Comparison of ENCODE assay signal across 16 mouse cellular contexts in the genomic region with DNA sequence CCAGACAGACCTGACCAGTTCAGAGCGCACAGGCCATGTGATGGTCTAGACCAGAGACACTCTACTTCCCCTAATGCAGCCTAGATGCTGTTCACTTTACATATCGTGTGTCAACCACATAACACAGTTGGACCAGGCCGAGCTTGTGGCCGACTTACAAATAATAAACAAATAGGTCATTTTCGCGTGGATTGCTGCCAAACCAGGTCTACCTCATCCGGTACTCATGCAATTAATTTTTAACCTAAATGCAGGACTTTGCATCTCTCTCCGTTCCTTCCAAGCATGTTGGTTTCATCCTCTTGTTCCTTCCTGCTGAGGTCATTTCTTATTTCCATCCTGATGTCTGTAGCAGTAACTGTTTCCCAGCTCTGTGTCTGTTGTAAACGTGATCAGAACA. TPM values are rescaled to one million over a fixed set of nuclear protein-coding genes. Genes with fewer than 3 reads are reported as not detected.
"Had no signal": no experiment of that assay in that cellular context is flagged by ENCODE, and none has a peak within 500 bp of the region (broad histone marks: within the 10 kb centered on the region; RNA-seq: fewer than 3 reads in every experiment).

No protein-coding gene starts in this region.

- H3K36me3 ChIP-seq: hindbrain, embryonic 12.5 days; limb, embryonic 12.5 days; liver, embryonic 15.5 days; midbrain, embryonic 15.5 days; neural tube, embryonic 13.5 days had no signal

- H3K27ac ChIP-seq: hindbrain, embryonic 12.5 days; limb, embryonic 12.5 days; liver, embryonic 15.5 days; midbrain, embryonic 15.5 days; neural tube, embryonic 13.5 days had no signal

- H3K4me2 ChIP-seq: hindbrain, embryonic 12.5 days; limb, embryonic 12.5 days; liver, embryonic 15.5 days; midbrain, embryonic 11.5 days; midbrain, embryonic 15.5 days; neural tube, embryonic 13.5 days had no signal

- H3K27me3 ChIP-seq: limb, embryonic 12.5 days; liver, embryonic 15.5 days; midbrain, embryonic 15.5 days; neural tube, embryonic 13.5 days had no signal

- DNase-seq: liver; lung, adult 2 months; lung, postnatal 4 days; retina, postnatal 1 day; thymus, adult 2 months; thymus, postnatal 25 days had no signal

- H3K4me3 ChIP-seq: hindbrain, embryonic 12.5 days; limb, embryonic 12.5 days; liver, embryonic 15.5 days; megakaryocyte, embryonic 14.5 days; midbrain, embryonic 15.5 days; neural tube, embryonic 13.5 days had no signal

- H3K4me1 ChIP-seq: hindbrain, embryonic 12.5 days; limb, embryonic 12.5 days; liver, embryonic 15.5 days; megakaryocyte, embryonic 14.5 days; midbrain, embryonic 15.5 days; neural tube, embryonic 13.5 days had no signal

- H3K9ac ChIP-seq: hindbrain, embryonic 12.5 days; limb, embryonic 12.5 days; liver, embryonic 15.5 days; midbrain, embryonic 15.5 days; neural tube, embryonic 13.5 days had no signal

- ATAC-seq: hindbrain, embryonic 16.5 days; inflammation-experienced regulatory T-cells, adult 6 months; lung, postnatal 0 days; midbrain, embryonic 15.5 days had no signal

- H3K9me3 ChIP-seq: hindbrain, embryonic 12.5 days; limb, embryonic 12.5 days; liver, embryonic 15.5 days; megakaryocyte, embryonic 14.5 days; midbrain, embryonic 15.5 days; neural tube, embryonic 13.5 days had no signal

RNA-seq across cellular contexts. Expression of gene Crtac1, which starts 22.4 kb away (rescaled TPM):
- polyA plus RNA-seq: inflammation-experienced regulatory T-cells, adult 6 months had no signal
